Mouse (Mus musculus): ENCODE results near the gene Xrcc1.

Gene Xrcc1

DNA sequence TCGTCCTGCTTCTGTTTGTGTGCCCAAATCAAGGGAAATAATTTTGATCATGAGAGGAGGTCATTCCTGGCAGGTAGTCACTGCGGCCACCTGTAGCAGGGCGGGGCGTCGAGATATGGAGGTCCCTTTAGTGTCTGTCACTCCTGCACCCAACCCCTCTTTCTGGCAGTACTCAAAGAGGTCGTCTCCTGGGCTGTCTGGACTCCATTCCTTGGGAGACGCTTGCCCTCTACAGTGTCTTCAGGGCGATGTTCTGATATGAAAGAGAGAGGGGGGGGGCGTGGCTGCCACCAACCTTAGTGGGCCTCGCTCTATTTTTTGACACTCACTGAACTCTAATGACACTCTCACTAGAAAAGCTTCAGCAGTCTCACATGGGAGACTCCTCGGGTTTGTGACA lies 16.5 kb upstream of the Xrcc1 start:
- no peak for DNase-seq

GRCm38 (mm10) chr7:24530062-24530931 lies 15.8 kb upstream of the Xrcc1 start, which contains the start of gene Irgq:
Gene Irgq (plus strand): TSS chr7:24530689.
- peak; percentile 98 for DNase-seq

GRCm38 (mm10) chr7:24531211-24531971 lies 14.7 kb upstream of the Xrcc1 start:
- peak; percentile 77 for DNase-seq

DNA sequence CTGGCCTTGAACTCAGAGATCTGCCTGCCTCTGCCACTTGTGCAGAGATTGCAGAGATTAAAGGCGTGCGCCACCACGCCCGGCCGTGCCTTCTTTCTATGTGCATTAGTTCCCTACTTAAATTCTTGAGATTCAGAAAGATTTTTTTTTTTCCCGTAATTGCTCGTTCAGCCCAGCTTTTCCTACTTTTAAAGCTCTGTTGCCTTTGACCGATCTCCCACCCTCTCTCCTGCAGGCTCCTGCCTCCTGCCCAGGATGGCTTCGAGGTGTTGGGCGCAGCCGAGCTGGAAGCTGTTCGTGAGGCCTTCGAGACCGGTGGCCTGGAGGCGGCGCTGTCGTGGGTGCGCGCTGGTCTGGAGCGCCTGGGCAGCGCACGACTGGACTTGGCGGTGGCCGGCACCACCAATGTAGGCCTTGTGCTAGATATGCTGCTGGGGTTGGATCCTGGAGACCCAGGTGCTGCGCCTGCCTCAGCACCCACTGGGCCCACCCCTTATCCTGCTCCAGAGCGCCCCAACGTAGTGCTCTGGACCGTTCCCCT lies 13.0 kb upstream of the Xrcc1 start:
- DNase-seq = no peak

DNA sequence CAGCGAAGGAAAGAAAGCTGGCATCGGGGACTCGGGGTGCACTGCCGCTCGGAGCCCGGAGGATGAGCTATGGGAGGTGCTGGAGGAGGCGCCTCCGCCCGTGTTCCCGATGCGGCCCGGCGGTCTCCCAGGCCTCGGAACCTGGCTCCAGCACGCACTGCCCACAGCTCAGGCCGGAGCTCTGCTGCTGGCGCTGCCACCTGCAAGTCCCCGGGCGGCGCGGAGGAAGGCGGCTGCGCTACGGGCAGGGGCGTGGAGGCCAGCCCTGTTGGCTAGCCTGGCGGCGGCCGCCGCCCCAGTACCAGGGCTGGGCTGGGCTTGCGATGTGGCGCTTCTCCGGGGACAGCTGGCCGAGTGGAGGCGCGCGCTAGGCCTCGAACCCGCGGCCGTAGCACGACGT lies 12.3 kb upstream of the Xrcc1 start:
- DNase-seq = no peak

GRCm38 (mm10) chr7:24534301-24534700 lies 11.8 kb upstream of the Xrcc1 start:
- DNase-seq = no peak

DNA sequence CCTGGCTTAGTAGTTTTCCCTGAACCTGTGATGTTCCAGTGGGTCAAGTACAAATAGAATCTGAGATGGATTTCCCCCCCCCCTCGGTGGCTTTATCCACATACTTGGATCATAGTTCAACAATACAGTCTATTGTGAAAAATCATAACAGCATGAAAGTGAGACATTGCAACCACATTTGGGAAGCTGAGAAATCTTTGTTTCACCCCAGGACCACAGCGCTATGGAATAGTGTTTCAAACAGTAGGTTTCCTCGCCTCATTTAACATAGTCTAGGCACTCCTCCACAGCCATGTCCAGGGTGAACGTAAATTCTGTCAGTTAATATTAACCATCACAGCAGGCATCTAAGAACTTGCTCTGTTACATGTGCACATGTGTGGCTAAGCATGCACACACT lies 9.0 kb upstream of the Xrcc1 start:
- no peak for DNase-seq

GRCm38 (mm10) chr7:24537591-24537990 lies 8.5 kb upstream of the Xrcc1 start:
- DNase-seq = no peak

GRCm38 (mm10) chr7:24538154-24538553 lies 7.9 kb upstream of the Xrcc1 start:
- no peak for DNase-seq

- no peak for DNase-seq
Measured at GRCm38 (mm10) chr7:24538701-24539100, 7.4 kb upstream of the Xrcc1 start.

- no peak for DNase-seq
Measured at GRCm38 (mm10) chr7:24539686-24540085, 6.4 kb upstream of the Xrcc1 start.

DNA sequence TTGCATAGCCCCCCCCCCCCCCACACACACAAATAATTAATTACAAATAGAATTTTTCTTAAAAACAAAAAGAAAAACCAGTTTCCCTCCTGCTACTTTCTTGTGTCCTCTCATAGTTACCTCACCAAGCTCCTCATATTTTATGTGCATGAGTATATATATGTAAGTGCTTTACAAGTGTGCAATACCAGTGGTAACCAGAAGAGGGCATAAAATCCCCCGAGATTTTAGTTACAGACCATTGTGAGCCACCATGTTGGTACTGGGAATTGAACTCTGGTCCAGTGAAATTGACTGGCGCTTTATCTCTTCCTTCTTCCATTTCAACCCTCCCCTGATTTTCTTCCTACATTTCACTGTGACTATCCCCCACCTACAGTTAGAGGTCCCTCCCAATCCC lies 1.6 kb upstream of the Xrcc1 start:
- no peak for DNase-seq

- peak; percentile 98 for DNase-seq
Measured at GRCm38 (mm10) chr7:24546634-24547389, 723 bp downstream of the Xrcc1 start.

- DNase-seq = no peak
Measured at GRCm38 (mm10) chr7:24547534-24548036, 1.5 kb downstream of the Xrcc1 start.

DNA sequence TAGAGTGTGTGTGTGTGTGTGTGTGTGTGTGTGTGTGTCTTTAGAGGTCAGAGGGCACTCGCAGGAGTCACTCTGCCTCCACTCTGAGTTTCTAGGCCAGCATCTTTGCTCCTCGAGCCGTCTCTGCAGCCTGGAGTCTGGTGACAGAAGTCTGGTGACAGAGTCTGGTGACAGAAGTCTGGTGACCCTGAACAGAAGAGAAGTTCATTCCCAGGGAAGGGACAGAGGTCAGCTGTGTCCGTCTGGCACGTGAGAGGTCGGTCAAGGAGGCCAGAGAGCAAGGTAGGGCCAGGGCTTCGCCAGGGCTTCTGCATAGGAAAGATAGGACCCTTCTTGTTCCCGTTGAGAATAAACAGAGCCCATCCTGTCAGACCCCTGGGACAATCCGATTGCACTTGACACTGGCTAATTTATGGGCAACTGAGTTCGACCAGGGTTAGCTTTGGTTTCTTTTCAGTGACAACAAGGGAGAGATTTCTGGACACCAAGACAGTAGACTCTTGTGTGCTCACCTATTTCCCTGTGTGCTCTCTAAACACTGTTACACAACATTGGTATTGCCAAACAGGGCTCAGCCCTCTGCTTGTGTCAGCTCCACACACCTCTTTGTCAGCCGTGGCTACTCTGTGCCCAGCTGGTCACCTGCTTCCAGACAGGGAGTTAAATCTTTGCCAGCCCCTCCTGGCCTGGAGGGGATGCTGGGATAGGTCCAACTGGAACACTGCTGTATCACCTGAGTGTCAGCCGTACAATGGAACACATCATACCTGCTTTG lies 6.1 kb downstream of the Xrcc1 start:
- no peak for DNase-seq

- DNase-seq = no peak
Measured at GRCm38 (mm10) chr7:24555786-24556185, 9.7 kb downstream of the Xrcc1 start.

- DNase-seq = no peak
Measured at GRCm38 (mm10) chr7:24561450-24561849, 15.4 kb downstream of the Xrcc1 start.

- no peak for DNase-seq
Measured at GRCm38 (mm10) chr7:24563191-24563836, 17.2 kb downstream of the Xrcc1 start.

DNA sequence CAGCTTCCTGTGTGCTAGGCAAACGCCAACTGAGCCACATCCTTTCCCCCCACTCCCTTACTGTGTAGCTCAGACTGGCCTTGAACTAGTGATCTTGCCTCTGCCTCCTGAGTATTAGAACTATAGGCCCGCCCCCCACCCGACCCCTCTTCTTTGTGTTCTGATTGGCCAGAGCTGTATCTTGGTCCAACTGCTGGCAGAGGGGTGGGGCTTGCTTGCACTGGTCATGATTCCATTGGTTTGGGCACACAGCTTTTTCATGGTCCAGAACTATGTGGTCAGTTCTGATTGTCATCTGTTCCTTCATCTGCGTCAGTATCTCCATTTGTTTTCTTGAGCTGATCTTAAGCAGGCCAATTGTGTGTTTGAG lies 17.7 kb downstream of the Xrcc1 start:
- no peak for DNase-seq

- peak; percentile 83 for DNase-seq
Measured at GRCm38 (mm10) chr7:24564607-24565265, 18.6 kb downstream of the Xrcc1 start.

GRCm38 (mm10) chr7:24565627-24566026 lies 19.5 kb downstream of the Xrcc1 start:
- DNase-seq = no peak
